Mouse (Mus musculus) spleen, adult 2 months (tissue): ENCODE data around the gene Olfr1336. TPM values are rescaled to one million over a fixed set of nuclear protein-coding genes. Genes with fewer than 3 reads are reported as not detected.
"Not testable (repeated sequence)": the region's sequence is repeated elsewhere in the genome, so short reads cannot be mapped to it uniquely, and the experiment has no call there.

Experiments
- DNase-seq, 2 experiments: peaks; one replicate each; pipeline versions ENCODE4 v3.0.0 to v3.0.0-alpha.2; 2012 to 2021; ENCODE audit warnings: low spot score in 2 of 2, low read depth in 1 of 2
- H3K27ac ChIP-seq: fragments of 200-500 bp; 2 replicates; pipeline ENCODE4 v1.5.1; 2012; ENCODE audit warnings: low read length, inconsistent platforms; ENCODE audit not compliant: insufficient read depth
- H3K27me3 ChIP-seq: fragments of 200-500 bp; 2 replicates; pipeline ENCODE4 v1.6.1; 2012; ENCODE audit warnings: mild to moderate bottlenecking, moderate library complexity, low read length, inconsistent platforms; ENCODE audit not compliant: control insufficient read depth, insufficient read depth
- H3K36me3 ChIP-seq: fragments of 200-500 bp; 2 replicates; pipeline ENCODE4 v1.6.1; 2012; ENCODE audit warnings: mild to moderate bottlenecking, low read length, inconsistent platforms; ENCODE audit not compliant: control insufficient read depth, insufficient read depth
- H3K4me1 ChIP-seq: fragments of 200-500 bp; 2 replicates; pipeline ENCODE4 v1.6.1; 2011; ENCODE audit warnings: inconsistent platforms; ENCODE audit not compliant: control insufficient read depth, insufficient read depth, insufficient read length
- H3K4me3 ChIP-seq: fragments of 200-500 bp; 2 replicates; pipeline ENCODE4 v1.5.1; 2011; ENCODE audit warnings: mild to moderate bottlenecking, inconsistent platforms; ENCODE audit not compliant: insufficient read depth, insufficient read length; ENCODE audit errors: extremely low read depth
- CTCF ChIP-seq: fragments of 200-500 bp; IDR thresholded peaks from 2 replicates; pipeline ENCODE4 v1.5.1; 2011; ENCODE audit warnings: mild to moderate bottlenecking, inconsistent platforms; ENCODE audit not compliant: insufficient read depth, insufficient read length, insufficient replicate concordance; ENCODE audit errors: extremely low read depth
- POLR2A ChIP-seq: fragments of 200-500 bp; IDR thresholded peaks from 2 replicates; pipeline ENCODE4 v1.6.1; 2011; ENCODE audit warnings: low read depth, low read length, inconsistent platforms
- WGBS: fragments of 180-500 bp; shearing (Covaris S2); methylation state at CpG from one replicate; pipeline ENCODE4 v1.1.7; 2018; 5-methylcytosine and 5-hydroxymethylcytosine counted together
- polyA plus RNA-seq: library from polyadenylated mRNA; depleted of rRNA; stranded (reverse); fragments of >200 nt; gene quantifications from 2 replicates; pipeline ENCODE4 v1.2.3, GENCODE M21; 2012

Gene Olfr1336
- polyA plus RNA-seq, 1 experiment = not detected

GRCm38 (mm10) chr7:6438388-6438787 is 17.6 kb upstream of the Olfr1336 start, which contains the start of gene Olfr1344:
TSS of gene Olfr1344 (plus strand) at chr7:6438688.
- WGBS = 69% methylated on average over 3 of the region's 3 CpGs
- no peaks in the 10 kb centered on the region for H3K36me3 ChIP-seq
- TF ChIP-seq POLR2A (no peak), CTCF (no peak)

GRCm38 (mm10) chr7:6441173-6441572 is 14.8 kb upstream of the Olfr1336 start:
- H3K4me1 ChIP-seq = no peaks in the 10 kb centered on the region
- no peaks in the 10 kb centered on the region for H3K27me3 ChIP-seq
- no peak overlapping the region for H3K27ac ChIP-seq
- no peak for DNase-seq
- H3K36me3 ChIP-seq = no peaks in the 10 kb centered on the region
- WGBS = 82% methylated on average over 2 of the region's 2 CpGs
- H3K4me3 ChIP-seq = no peak overlapping the region
- TF ChIP-seq CTCF (no peak), POLR2A (no peak)

More at GRCm38 (mm10) chr7:6438388-6438787, 17.6 kb upstream of the Olfr1336 start, which contains the start of gene Olfr1344:
- Histone ChIP-seq H3K27ac (no peak within 1 kb of the TSS), H3K27me3 (no peaks in the 10 kb centered on the region), H3K4me1 (no peaks in the 10 kb centered on the region), H3K4me3 (no peak within 1 kb of the TSS)
- DNase-seq = no peak

- H3K36me3 ChIP-seq = no peaks in the 10 kb centered on the region
- DNase-seq = no peak
- no peaks in the 10 kb centered on the region for H3K4me1 ChIP-seq
- 11% methylated on average over 5 of the region's 5 CpGs for WGBS
- H3K27me3 ChIP-seq = no peaks in the 10 kb centered on the region
- no peak overlapping the region for H3K4me3 ChIP-seq
- no peak overlapping the region for H3K27ac ChIP-seq
- TF ChIP-seq CTCF = no peak
- TF ChIP-seq POLR2A = no peak
Measured at GRCm38 (mm10) chr7:6447771-6448170, 8.2 kb upstream of the Olfr1336 start.

GRCm38 (mm10) chr7:6456399-6456798 is 431 bp downstream of the Olfr1336 start:
- Histone ChIP-seq H3K4me3 (no peak overlapping the region), H3K4me1 (no peaks in the 10 kb centered on the region), H3K27me3 (no peaks in the 10 kb centered on the region), H3K27ac (no peak overlapping the region), H3K36me3 (no peaks in the 10 kb centered on the region)
- WGBS = 50% methylated on average over 3 of the region's 3 CpGs
- TF ChIP-seq POLR2A = no peak
- no peak for TF ChIP-seq CTCF
- no peak for DNase-seq

GRCm38 (mm10) chr7:6466951-6467350 is 11.0 kb downstream of the Olfr1336 start, which contains the start of gene Olfr1346:
TSS of gene Olfr1346 (plus strand) at chr7:6467101.
- no peak for TF ChIP-seq POLR2A
- TF ChIP-seq CTCF = no peak
- no peak for DNase-seq
- Histone ChIP-seq H3K36me3 (no peaks in the 10 kb centered on the region), H3K4me3 (no peak within 1 kb of the TSS), H3K27me3 (no peaks in the 10 kb centered on the region), H3K27ac (no peak within 1 kb of the TSS), H3K4me1 (no peaks in the 10 kb centered on the region)

- H3K4me3 ChIP-seq, H3K36me3 ChIP-seq, H3K27ac ChIP-seq, H3K27me3 ChIP-seq, H3K4me1 ChIP-seq, DNase-seq: not testable (repeated sequence)
- 84% methylated on average over 2 of the region's 2 CpGs for WGBS
Measured at GRCm38 (mm10) chr7:6477633-6478032, 21.7 kb downstream of the Olfr1336 start.

GRCm38 (mm10) chr7:6486841-6487240 is 30.9 kb downstream of the Olfr1336 start, which contains the start of gene Olfr5:
TSS of gene Olfr5 (minus strand) at chr7:6486941.
- Histone ChIP-seq H3K4me1 (no peaks in the 10 kb centered on the region), H3K27ac (no peak within 1 kb of the TSS), H3K27me3 (no peaks in the 10 kb centered on the region), H3K36me3 (no peaks in the 10 kb centered on the region), H3K4me3 (no peak within 1 kb of the TSS)
- no peak for DNase-seq
- TF ChIP-seq POLR2A = no peak
- no peak for TF ChIP-seq CTCF
- 16% methylated on average over 2 of the region's 2 CpGs for WGBS
